In the genomic region with DNA sequence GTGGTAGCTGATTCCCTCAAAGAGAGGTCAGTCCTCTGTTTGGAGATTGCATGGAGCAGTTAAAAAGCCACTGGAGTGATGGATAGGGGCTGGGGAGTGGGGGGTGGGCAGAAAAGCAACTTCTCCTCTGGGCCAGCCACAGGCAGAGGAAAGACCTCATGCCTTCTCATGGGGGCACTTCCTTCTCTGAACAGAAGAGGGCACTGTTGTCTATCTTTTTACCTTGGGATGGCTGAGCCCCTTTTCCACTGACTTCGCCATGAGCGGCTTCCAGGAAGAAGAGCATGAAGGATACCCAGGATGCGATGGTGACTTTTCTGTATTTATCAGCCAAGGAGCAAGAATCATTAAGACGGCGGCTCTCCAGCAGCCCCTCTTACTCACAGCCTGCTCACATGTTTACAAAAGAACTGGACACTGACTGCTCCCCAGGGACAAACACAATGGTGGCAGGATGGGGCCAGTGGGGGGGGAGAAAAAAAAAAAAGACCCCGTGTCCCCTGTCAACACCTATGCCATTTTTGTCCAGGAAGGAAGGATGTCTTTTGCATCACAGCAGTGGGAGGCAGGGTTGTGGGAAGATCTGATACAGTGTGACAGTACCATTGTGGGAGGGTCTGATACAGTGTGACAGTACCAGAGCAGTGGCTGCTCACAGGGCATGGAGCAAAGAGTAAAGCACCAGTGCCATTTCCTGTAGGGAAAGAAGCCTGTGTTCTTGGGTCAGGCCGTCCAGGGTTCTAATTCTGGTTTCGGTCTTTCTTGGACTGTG, we compare ENCODE assay signal across 8 mouse cellular contexts. TPM values are rescaled to one million over a fixed set of nuclear protein-coding genes. Genes with fewer than 3 reads are reported as not detected.
DNase-seq lines count a peak whose midpoint lies in the region; ATAC-seq and TF ChIP-seq lines count a peak whose summit lies in the region.

No protein-coding gene starts in this region.

- H3K79me3 ChIP-seq in C2C12 (ENCODE audit: low read depth), result no peaks in the 10 kb centered on the region

- WGBS in embryonic facial prominence, embryonic 14.5 days, result 10% methylated on average over 8 of the region's 8 CpGs
- WGBS in heart, embryonic 12.5 days, result 14% methylated on average over 8 of the region's 8 CpGs
- WGBS in kidney, embryonic 16.5 days, result 4% methylated on average over 8 of the region's 8 CpGs
- 14% methylated on average over 8 of the region's 8 CpGs for WGBS in liver, embryonic 12.5 days (ENCODE audit: insufficient replicate concordance)
- 12% methylated on average over 8 of the region's 8 CpGs for WGBS in stomach, embryonic 14.5 days

- H3K4me1 ChIP-seq in bone marrow macrophage, adult 2 months (ENCODE audit: control insufficient read depth, insufficient read depth, low read length), result peaks cover 6% of the 10 kb centered on the region
- H3K4me1 ChIP-seq in embryonic facial prominence, embryonic 14.5 days (ENCODE audit: control insufficient read depth, insufficient read depth, low read length), result peaks cover 7% of the 10 kb centered on the region
- H3K4me1 ChIP-seq in heart, embryonic 12.5 days (replicated peaks), result peaks cover 14% of the 10 kb centered on the region
- H3K4me1 ChIP-seq in kidney, embryonic 16.5 days (ENCODE audit: insufficient read depth, low read length), result peaks cover 18% of the 10 kb centered on the region
- peaks cover 35% of the 10 kb centered on the region for H3K4me1 ChIP-seq in liver, embryonic 12.5 days
- peaks cover 4% of the 10 kb centered on the region; the same call in 1 of the 2 replicates for H3K4me1 ChIP-seq in stomach, embryonic 14.5 days (ENCODE audit: control insufficient read depth, insufficient read depth, low read length)

- no peaks in the 10 kb centered on the region for H3K9me3 ChIP-seq in embryonic facial prominence, embryonic 14.5 days (ENCODE audit: control insufficient read depth, low read length)
- 0 out of 2 replicates have a peak, but pooled peaks cover 1% of the 10 kb centered on the region for H3K9me3 ChIP-seq in heart, embryonic 12.5 days (replicated peaks)
- no peaks in the 10 kb centered on the region for H3K9me3 ChIP-seq in kidney, embryonic 16.5 days (ENCODE audit: low read length)
- H3K9me3 ChIP-seq in liver, embryonic 12.5 days (replicated peaks), result no peaks in the 10 kb centered on the region
- H3K9me3 ChIP-seq in stomach, embryonic 14.5 days (ENCODE audit: control insufficient read depth, low read depth, low read length), result no peaks in the 10 kb centered on the region

- no peaks in the 10 kb centered on the region for H3K79me2 ChIP-seq in C2C12 (ENCODE audit: control insufficient read depth, insufficient read depth)

- no peak for TF ChIP-seq POLR2A in bone marrow macrophage, adult 2 months (IDR thresholded peaks at IDR 0.05; ENCODE audit: borderline replicate concordance, low read depth, low read length)

- H3ac ChIP-seq in C2C12 (ENCODE audit: control insufficient read depth, insufficient read length, low read depth), result no peak overlapping the region

- no peaks in the 10 kb centered on the region for H3K27me3 ChIP-seq in C2C12 (ENCODE audit: control insufficient read depth, insufficient read depth, insufficient read length)
- H3K27me3 ChIP-seq in embryonic facial prominence, embryonic 14.5 days (replicated peaks; ENCODE audit: control insufficient read depth, insufficient read depth, low read length), result peaks cover 10% of the 10 kb centered on the region; the same call in 1 of the 2 replicates
- H3K27me3 ChIP-seq in heart, embryonic 12.5 days (replicated peaks), result peaks cover 15% of the 10 kb centered on the region
- peaks cover 6% of the 10 kb centered on the region; the same call in 1 of the 2 replicates for H3K27me3 ChIP-seq in kidney, embryonic 16.5 days (ENCODE audit: insufficient read depth, low read length)
- peaks cover 12% of the 10 kb centered on the region for H3K27me3 ChIP-seq in liver, embryonic 12.5 days (replicated peaks)
- no peaks in the 10 kb centered on the region; the same call in 1 of the 2 replicates for H3K27me3 ChIP-seq in stomach, embryonic 14.5 days (ENCODE audit: control insufficient read depth, insufficient read depth, low read length)

- H3K4me3 ChIP-seq in C2C12 (ENCODE audit: insufficient read depth, poor library complexity, severe bottlenecking), result no peak overlapping the region
- peak overlapping the region; percentile 13 for H3K4me3 ChIP-seq in bone marrow macrophage, adult 2 months (ENCODE audit: insufficient read depth, low read length)
- peak overlapping the region; percentile 11; the same call in 1 of the 2 replicates for H3K4me3 ChIP-seq in embryonic facial prominence, embryonic 14.5 days (ENCODE audit: low read depth, low read length)
- peak overlapping the region; percentile 16 for H3K4me3 ChIP-seq in heart, embryonic 12.5 days
- H3K4me3 ChIP-seq in kidney, embryonic 16.5 days (ENCODE audit: low read length), result peak overlapping the region; percentile 27
- H3K4me3 ChIP-seq in liver, embryonic 12.5 days, result peak overlapping the region; percentile 7; the same call in 1 of the 2 replicates
- no peak overlapping the region for H3K4me3 ChIP-seq in stomach, embryonic 14.5 days (ENCODE audit: low read depth, low read length)

- ATAC-seq in embryonic facial prominence, embryonic 14.5 days (ENCODE audit: low read depth), result peak; percentile 45
- ATAC-seq in heart, embryonic 12.5 days (ENCODE audit: insufficient number of reproducible peaks, low FRiP score), result no peak; the same call in 1 of the 2 replicates
- ATAC-seq in kidney, embryonic 16.5 days (ENCODE audit: low FRiP score, low TSS enrichment), result 0 out of 2 replicates have a peak, but pooled peaks have one; percentile 39
- ATAC-seq in liver, embryonic 12.5 days, result no peak
- no peak for ATAC-seq in stomach, embryonic 14.5 days (ENCODE audit: insufficient number of reproducible peaks, insufficient read depth, low FRiP score, low read depth)

- no peak overlapping the region for H3K27ac ChIP-seq in bone marrow macrophage, adult 2 months (ENCODE audit: insufficient read depth, low read depth, low read length)
- no peak overlapping the region for H3K27ac ChIP-seq in embryonic facial prominence, embryonic 14.5 days (replicated peaks; ENCODE audit: low read depth, low read length)
- H3K27ac ChIP-seq in heart, embryonic 12.5 days (ENCODE audit: poor library complexity, severe bottlenecking), result no peak overlapping the region
- H3K27ac ChIP-seq in kidney, embryonic 16.5 days (ENCODE audit: low read length), result no peak overlapping the region
- no peak overlapping the region for H3K27ac ChIP-seq in liver, embryonic 12.5 days
- no peak overlapping the region for H3K27ac ChIP-seq in stomach, embryonic 14.5 days (ENCODE audit: low read length)

- H3K4me2 ChIP-seq in embryonic facial prominence, embryonic 14.5 days (ENCODE audit: low read depth, low read length), result peak overlapping the region; percentile 49
- peak overlapping the region; percentile 60 for H3K4me2 ChIP-seq in heart, embryonic 12.5 days
- peak overlapping the region; percentile 50 for H3K4me2 ChIP-seq in kidney, embryonic 16.5 days (replicated peaks; ENCODE audit: low read depth, low read length)
- peak overlapping the region; percentile 43 for H3K4me2 ChIP-seq in liver, embryonic 12.5 days
- peak overlapping the region; percentile 31 for H3K4me2 ChIP-seq in stomach, embryonic 14.5 days (replicated peaks; ENCODE audit: low read depth, low read length)

- no peaks in the 10 kb centered on the region for H3K36me3 ChIP-seq in C2C12 (ENCODE audit: control insufficient read depth, insufficient read depth)
- no peaks in the 10 kb centered on the region for H3K36me3 ChIP-seq in embryonic facial prominence, embryonic 14.5 days (ENCODE audit: control insufficient read depth, insufficient read depth, low read length)
- H3K36me3 ChIP-seq in heart, embryonic 12.5 days, result no peaks in the 10 kb centered on the region
- no peaks in the 10 kb centered on the region for H3K36me3 ChIP-seq in kidney, embryonic 16.5 days (ENCODE audit: insufficient read depth, low read length)
- H3K36me3 ChIP-seq in liver, embryonic 12.5 days, result no peaks in the 10 kb centered on the region
- no peaks in the 10 kb centered on the region for H3K36me3 ChIP-seq in stomach, embryonic 14.5 days (ENCODE audit: control insufficient read depth, insufficient read depth, low read length)

- peak; percentile 83 for DNase-seq in embryonic facial prominence, embryonic 14.5 days (ENCODE audit: low spot score)
- peak; percentile 86 for DNase-seq in naive thymus-derived CD4-positive, alpha-beta T cell, adult 2 months (ENCODE audit: low read depth)

- TF ChIP-seq CTCF in C2C12 (IDR thresholded peaks at IDR 0.05; ENCODE audit: control insufficient read depth, insufficient read depth, insufficient read length), result peak; percentile 49
- TF ChIP-seq CTCF in bone marrow macrophage, adult 2 months (IDR thresholded peaks at IDR 0.05; ENCODE audit: low read depth, low read length), result peak; percentile 52

- H3K9ac ChIP-seq in embryonic facial prominence, embryonic 14.5 days (ENCODE audit: low read depth, low read length), result no peak overlapping the region
- no peak overlapping the region for H3K9ac ChIP-seq in heart, embryonic 12.5 days
- H3K9ac ChIP-seq in kidney, embryonic 16.5 days (replicated peaks; ENCODE audit: low read length), result peak overlapping the region; percentile 39; the same call in 1 of the 2 replicates
- no peak overlapping the region for H3K9ac ChIP-seq in liver, embryonic 12.5 days
- H3K9ac ChIP-seq in stomach, embryonic 14.5 days (replicated peaks; ENCODE audit: low read depth, low read length), result no peak overlapping the region

RNA-seq across cellular contexts. Expression of a gene that starts 4.1 kb away (rescaled TPM):
- 10.2 TPM for polyA plus RNA-seq in C2C12 (2012; fragmentation: generic; extraction: Trizol)
- polyA plus RNA-seq in bone marrow macrophage, adult 2 months (2012; ENCODE audit: insufficient read depth, insufficient read length, missing spikeins), result 40.3 and 41.2 TPM in 2 replicates
- polyA plus RNA-seq in embryonic facial prominence, embryonic 14.5 days (2014; fragmentation: Nextera tagmentation; extraction: Ambion mirVana), result 33.6 and 37.3 TPM in 2 replicates
- 21.6 and 22.1 TPM in 2 replicates for polyA plus RNA-seq in heart, embryonic 12.5 days (2016; fragmentation: Nextera tagmentation; extraction: Ambion mirVana)
- 30.1 and 33.6 TPM in 2 replicates for polyA plus RNA-seq in kidney, embryonic 16.5 days (2015; fragmentation: Nextera tagmentation; extraction: Ambion mirVana)
- 12.9 and 15.1 TPM in 2 replicates for polyA plus RNA-seq in liver, embryonic 12.5 days (2016; fragmentation: Nextera tagmentation; extraction: Ambion mirVana)
- polyA plus RNA-seq in stomach, embryonic 14.5 days (2014; fragmentation: Nextera tagmentation; extraction: Ambion mirVana), result 35.9 TPM in 2 replicates

RNA-seq across cellular contexts. Expression of a gene that starts 25.2 kb away (rescaled TPM):
- 0.06 TPM for polyA plus RNA-seq in C2C12 (2012; fragmentation: generic; extraction: Trizol)
- 0.19 and 0.34 TPM in 2 replicates for polyA plus RNA-seq in bone marrow macrophage, adult 2 months (2012; ENCODE audit: insufficient read depth, insufficient read length, missing spikeins)
- polyA plus RNA-seq in embryonic facial prominence, embryonic 14.5 days (2014; fragmentation: Nextera tagmentation; extraction: Ambion mirVana), result 1.4 and 2.4 TPM in 2 replicates
- 0.30 and 0.77 TPM in 2 replicates for polyA plus RNA-seq in heart, embryonic 12.5 days (2016; fragmentation: Nextera tagmentation; extraction: Ambion mirVana)
- 1.0 and 1.1 TPM in 2 replicates for polyA plus RNA-seq in kidney, embryonic 16.5 days (2015; fragmentation: Nextera tagmentation; extraction: Ambion mirVana)
- 0.10 and 0.14 TPM in 2 replicates for polyA plus RNA-seq in liver, embryonic 12.5 days (2016; fragmentation: Nextera tagmentation; extraction: Ambion mirVana)
- 0.35 and 1.1 TPM in 2 replicates for polyA plus RNA-seq in stomach, embryonic 14.5 days (2014; fragmentation: Nextera tagmentation; extraction: Ambion mirVana)

RNA-seq across cellular contexts. Expression of a gene that starts 42.8 kb away (rescaled TPM):
- polyA plus RNA-seq in C2C12 (2012; fragmentation: generic; extraction: Trizol), result 86.6 TPM
- 51.4 and 62.3 TPM in 2 replicates for polyA plus RNA-seq in bone marrow macrophage, adult 2 months (2012; ENCODE audit: insufficient read depth, insufficient read length, missing spikeins)
- polyA plus RNA-seq in embryonic facial prominence, embryonic 14.5 days (2014; fragmentation: Nextera tagmentation; extraction: Ambion mirVana), result 114 and 148 TPM in 2 replicates
- 93.7 and 99.0 TPM in 2 replicates for polyA plus RNA-seq in heart, embryonic 12.5 days (2016; fragmentation: Nextera tagmentation; extraction: Ambion mirVana)
- 173 and 179 TPM in 2 replicates for polyA plus RNA-seq in kidney, embryonic 16.5 days (2015; fragmentation: Nextera tagmentation; extraction: Ambion mirVana)
- polyA plus RNA-seq in liver, embryonic 12.5 days (2016; fragmentation: Nextera tagmentation; extraction: Ambion mirVana), result 135 and 136 TPM in 2 replicates
- polyA plus RNA-seq in stomach, embryonic 14.5 days (2014; fragmentation: Nextera tagmentation; extraction: Ambion mirVana), result 161 and 175 TPM in 2 replicates

RNA-seq across cellular contexts. Expression of a gene that starts 48.4 kb away (rescaled TPM):
- 36.1 TPM for polyA plus RNA-seq in C2C12 (2012; fragmentation: generic; extraction: Trizol)
- 46.6 and 52.5 TPM in 2 replicates for polyA plus RNA-seq in bone marrow macrophage, adult 2 months (2012; ENCODE audit: insufficient read depth, insufficient read length, missing spikeins)
- 67.1 and 81.0 TPM in 2 replicates for polyA plus RNA-seq in embryonic facial prominence, embryonic 14.5 days (2014; fragmentation: Nextera tagmentation; extraction: Ambion mirVana)
- 59.7 and 60.7 TPM in 2 replicates for polyA plus RNA-seq in heart, embryonic 12.5 days (2016; fragmentation: Nextera tagmentation; extraction: Ambion mirVana)
- 72.8 and 74.8 TPM in 2 replicates for polyA plus RNA-seq in kidney, embryonic 16.5 days (2015; fragmentation: Nextera tagmentation; extraction: Ambion mirVana)
- polyA plus RNA-seq in liver, embryonic 12.5 days (2016; fragmentation: Nextera tagmentation; extraction: Ambion mirVana), result 22.5 and 24.4 TPM in 2 replicates
- polyA plus RNA-seq in stomach, embryonic 14.5 days (2014; fragmentation: Nextera tagmentation; extraction: Ambion mirVana), result 62.8 and 63.1 TPM in 2 replicates

RNA-seq across cellular contexts. Expression of a gene that starts 49.4 kb away (rescaled TPM):
- polyA plus RNA-seq in C2C12 (2012; fragmentation: generic; extraction: Trizol), result 89.7 TPM
- 324 and 349 TPM in 2 replicates for polyA plus RNA-seq in bone marrow macrophage, adult 2 months (2012; ENCODE audit: insufficient read depth, insufficient read length, missing spikeins)
- polyA plus RNA-seq in embryonic facial prominence, embryonic 14.5 days (2014; fragmentation: Nextera tagmentation; extraction: Ambion mirVana), result 58.2 and 64.5 TPM in 2 replicates
- polyA plus RNA-seq in heart, embryonic 12.5 days (2016; fragmentation: Nextera tagmentation; extraction: Ambion mirVana), result 207 and 213 TPM in 2 replicates
- 235 and 267 TPM in 2 replicates for polyA plus RNA-seq in kidney, embryonic 16.5 days (2015; fragmentation: Nextera tagmentation; extraction: Ambion mirVana)
- 109 and 122 TPM in 2 replicates for polyA plus RNA-seq in liver, embryonic 12.5 days (2016; fragmentation: Nextera tagmentation; extraction: Ambion mirVana)
- polyA plus RNA-seq in stomach, embryonic 14.5 days (2014; fragmentation: Nextera tagmentation; extraction: Ambion mirVana), result 84.0 and 95.4 TPM in 2 replicates

Comparison
In these comparisons a context has a peak if more than half of its experiments do, and no peak if none do; other contexts are left out.
1. H3K4me3 ChIP-seq: peak in bone marrow macrophage, adult 2 months (single experiment), embryonic facial prominence, embryonic 14.5 days (single experiment), heart, embryonic 12.5 days (single experiment), kidney, embryonic 16.5 days (single experiment) and liver, embryonic 12.5 days (single experiment); none in C2C12 (single experiment) and stomach, embryonic 14.5 days (single experiment).
2. ATAC-seq: peak in embryonic facial prominence, embryonic 14.5 days (single experiment) and kidney, embryonic 16.5 days (single experiment); none in heart, embryonic 12.5 days (single experiment), liver, embryonic 12.5 days (single experiment) and stomach, embryonic 14.5 days (single experiment).
3. Peak in every context shown above with its lines, with median percentiles within 50 percentile points of each other: H3K4me2 ChIP-seq.